Mouse (Mus musculus) cerebellum, postnatal 25 days (tissue): ENCODE data around the gene Dnajc16.

Experiments used
- DNase-seq, 2 experiments: peaks; one replicate each; pipeline ENCODE4 v3.0.0; 2021; ENCODE audit warnings: mixed read lengths in 2 of 2

Dnajc16 gene

GRCm38 (mm10) chr4:141722731-141723672 is 67.7 kb downstream of the Dnajc16 start, which contains the start of gene Ddi2:
Gene Ddi2, minus strand, starts transcription at chr4:141723419.
- peak; percentile 96 to 98 for DNase-seq

GRCm38 (mm10) chr4:141721961-141722360 is 68.8 kb downstream of the Dnajc16 start:
- DNase-seq = no peak

GRCm38 (mm10) chr4:141720761-141721523 is 69.8 kb downstream of the Dnajc16 start:
- no peak for DNase-seq

- DNase-seq = no peak
These were observed 71.4 kb downstream of the Dnajc16 start for GRCm38 (mm10) chr4:141719304-141719703.

- no peak for DNase-seq
These were observed 73.1 kb downstream of the Dnajc16 start for GRCm38 (mm10) chr4:141717633-141718032.

GRCm38 (mm10) chr4:141715027-141715426 is 75.7 kb downstream of the Dnajc16 start:
- no peak for DNase-seq

GRCm38 (mm10) chr4:141713598-141714142 is 77.1 kb downstream of the Dnajc16 start:
- no peak for DNase-seq

GRCm38 (mm10) chr4:141711250-141711649 is 79.5 kb downstream of the Dnajc16 start:
- no peak for DNase-seq
